17 mouse cellular contexts compared by ENCODE assay signal in the genomic region with DNA sequence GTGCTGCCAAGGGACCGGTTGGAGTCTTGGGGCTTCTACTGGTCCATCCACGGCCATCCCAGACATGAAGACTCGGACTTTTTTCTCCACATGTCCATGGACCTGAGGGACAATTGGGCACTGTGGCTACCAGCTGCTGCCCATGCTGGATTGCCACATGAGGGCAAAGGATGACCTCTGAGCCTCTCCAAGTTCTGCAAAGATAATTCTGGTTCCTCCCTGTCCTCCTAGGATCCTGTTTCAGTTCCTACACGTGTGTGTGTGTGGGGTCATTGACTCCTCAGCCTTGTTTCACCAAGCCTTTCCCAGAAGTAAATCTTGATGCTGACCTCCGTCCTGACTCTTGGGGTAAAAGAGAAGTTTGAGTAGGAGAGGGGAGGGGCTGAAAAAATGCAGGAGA. TPM values are rescaled to one million over a fixed set of nuclear protein-coding genes. Genes with fewer than 3 reads are reported as not detected.
DNase-seq lines count a peak whose midpoint lies in the region; ATAC-seq and TF ChIP-seq lines count a peak whose summit lies in the region.
"Had no signal": no experiment of that assay in that cellular context is flagged by ENCODE, and none has a peak within 500 bp of the region (broad histone marks: within the 10 kb centered on the region; RNA-seq: fewer than 3 reads in every experiment).

No protein-coding gene starts in this region.

- peak; percentile 44 for DNase-seq in kidney, postnatal 0 days (ENCODE audit: low spot score)
- no peak for DNase-seq in kidney, adult 2 months
- DNase-seq in lung, postnatal 0 days (ENCODE audit: low spot score) = peak; percentile 18
- DNase-seq in lung, postnatal 25 days (ENCODE audit: low spot score) = no peak
- DNase-seq in right cerebral cortex, postnatal 4 days = no peak
- DNase-seq: adrenal gland, postnatal 14 days; cerebellum, adult 18-20 months; cerebellum, adult 9-11 months; cerebellum, postnatal 36 days; gastrocnemius, postnatal 10 days; heart, postnatal 36 days had no signal

- no peak for TF ChIP-seq CTCF in kidney, postnatal 0 days (IDR thresholded peaks at IDR 0.05; ENCODE audit: low read depth)
- TF ChIP-seq CTCF in kidney, adult 2 months (conservative IDR thresholded peaks at IDR 0.05; ENCODE audit: insufficient read depth, insufficient read length, low read depth, low read length) = no peak
- TF ChIP-seq CTCF in lung, postnatal 0 days (IDR thresholded peaks at IDR 0.05) = no peak

- no peak overlapping the region for H3K4me3 ChIP-seq in kidney, postnatal 0 days (replicated peaks; ENCODE audit: low read depth, low read length)
- H3K4me3 ChIP-seq in kidney, adult 2 months (ENCODE audit: insufficient read depth, low read depth, low read length) = no peak overlapping the region
- no peak overlapping the region for H3K4me3 ChIP-seq in lung, postnatal 0 days (ENCODE audit: low read depth, low read length)
- H3K4me3 ChIP-seq in midbrain, embryonic 16.5 days (ENCODE audit: low read depth, low read length) = no peak overlapping the region
- H3K4me3 ChIP-seq: embryonic facial prominence, embryonic 13.5 days; forebrain, embryonic 12.5 days; heart, embryonic 13.5 days had no signal

- 53% methylated on average over 5 of the region's 5 CpGs for WGBS in kidney, postnatal 0 days
- WGBS in kidney, adult 2 months = 68% methylated on average over 5 of the region's 5 CpGs
- WGBS in lung, postnatal 0 days = 63% methylated on average over 5 of the region's 5 CpGs
- WGBS in midbrain, embryonic 16.5 days = 82% methylated on average over 5 of the region's 5 CpGs

- TF ChIP-seq EP300 in lung, postnatal 0 days (IDR thresholded peaks at IDR 0.05) = no peak

- no peak for TF ChIP-seq POLR2A in kidney, adult 2 months (IDR thresholded peaks at IDR 0.05; ENCODE audit: low read depth, low read length)

- H3K27ac ChIP-seq in kidney, postnatal 0 days = no peak overlapping the region
- no peak overlapping the region for H3K27ac ChIP-seq in kidney, adult 2 months (ENCODE audit: insufficient read depth, low read depth, low read length)
- H3K27ac ChIP-seq in lung, postnatal 0 days (ENCODE audit: low read length) = no peak overlapping the region
- no peak overlapping the region for H3K27ac ChIP-seq in midbrain, embryonic 16.5 days (ENCODE audit: low read length)
- H3K27ac ChIP-seq: embryonic facial prominence, embryonic 13.5 days; forebrain, embryonic 12.5 days; heart, embryonic 13.5 days had no signal

- no peaks in the 10 kb centered on the region for H3K9me3 ChIP-seq in kidney, postnatal 0 days (replicated peaks; ENCODE audit: low read length)
- no peaks in the 10 kb centered on the region for H3K9me3 ChIP-seq in lung, postnatal 0 days (ENCODE audit: low read length)
- no peaks in the 10 kb centered on the region for H3K9me3 ChIP-seq in midbrain, embryonic 16.5 days (replicated peaks; ENCODE audit: control insufficient read depth, low read length, poor library complexity, severe bottlenecking)
- H3K9me3 ChIP-seq: embryonic facial prominence, embryonic 13.5 days; forebrain, embryonic 12.5 days; heart, embryonic 13.5 days had no signal

- no peak overlapping the region for H3K4me2 ChIP-seq in kidney, postnatal 0 days (ENCODE audit: low read length)
- H3K4me2 ChIP-seq in lung, postnatal 0 days (replicated peaks; ENCODE audit: low read depth, low read length) = no peak overlapping the region
- H3K4me2 ChIP-seq in midbrain, embryonic 16.5 days (ENCODE audit: low read length) = no peak overlapping the region
- H3K4me2 ChIP-seq: embryonic facial prominence, embryonic 13.5 days; forebrain, embryonic 12.5 days; heart, embryonic 13.5 days had no signal

- H3K9ac ChIP-seq in kidney, postnatal 0 days (ENCODE audit: low read depth, low read length) = no peak overlapping the region
- H3K9ac ChIP-seq in lung, postnatal 0 days (replicated peaks; ENCODE audit: low read depth) = no peak overlapping the region
- H3K9ac ChIP-seq in midbrain, embryonic 16.5 days (ENCODE audit: low read depth, low read length) = no peak overlapping the region
- H3K9ac ChIP-seq: embryonic facial prominence, embryonic 13.5 days; forebrain, embryonic 12.5 days; heart, embryonic 13.5 days had no signal

- H3K27me3 ChIP-seq in kidney, postnatal 0 days (ENCODE audit: insufficient read depth, low read length) = no peaks in the 10 kb centered on the region
- no peaks in the 10 kb centered on the region for H3K27me3 ChIP-seq in kidney, adult 2 months (replicated peaks; ENCODE audit: control insufficient read depth, insufficient read depth, low read length)
- no peaks in the 10 kb centered on the region for H3K27me3 ChIP-seq in lung, postnatal 0 days (replicated peaks; ENCODE audit: insufficient read depth, low read length)
- no peaks in the 10 kb centered on the region for H3K27me3 ChIP-seq in midbrain, embryonic 16.5 days (ENCODE audit: control insufficient read depth, insufficient read depth, low read depth, low read length)
- H3K27me3 ChIP-seq: embryonic facial prominence, embryonic 13.5 days; heart, embryonic 13.5 days had no signal

- ATAC-seq in kidney, postnatal 0 days (replicated peaks; ENCODE audit: low FRiP score, low read depth) = no peak
- ATAC-seq in lung, postnatal 0 days = no peak
- ATAC-seq in granulocyte monocyte progenitor cell, adult 5-6 weeks (replicated peaks; ENCODE audit: poor library complexity, severe bottlenecking) = peak; percentile 49
- no peak for ATAC-seq in midbrain, embryonic 16.5 days
- ATAC-seq: forebrain, embryonic 16.5 days had no signal

- H3K4me1 ChIP-seq in kidney, postnatal 0 days (replicated peaks; ENCODE audit: insufficient read depth, low read length) = peaks cover 4% of the 10 kb centered on the region; the same call in 1 of the 2 replicates
- no peaks in the 10 kb centered on the region for H3K4me1 ChIP-seq in kidney, adult 2 months (ENCODE audit: control insufficient read depth, insufficient read depth, low read length)
- no peaks in the 10 kb centered on the region for H3K4me1 ChIP-seq in lung, postnatal 0 days (ENCODE audit: insufficient read depth, low read depth, low read length)
- H3K4me1 ChIP-seq in midbrain, embryonic 16.5 days (ENCODE audit: control insufficient read depth, insufficient read depth, low read length) = peaks cover 9% of the 10 kb centered on the region

- H3K36me3 ChIP-seq in kidney, postnatal 0 days (ENCODE audit: insufficient read depth, low read length) = no peaks in the 10 kb centered on the region
- H3K36me3 ChIP-seq in kidney, adult 2 months (ENCODE audit: control insufficient read depth, insufficient read depth, low read length) = no peaks in the 10 kb centered on the region
- H3K36me3 ChIP-seq in lung, postnatal 0 days (ENCODE audit: insufficient read depth, low read length) = no peaks in the 10 kb centered on the region
- no peaks in the 10 kb centered on the region for H3K36me3 ChIP-seq in midbrain, embryonic 16.5 days (ENCODE audit: control insufficient read depth, insufficient read depth, low read length)
- H3K36me3 ChIP-seq: forebrain, embryonic 12.5 days; heart, embryonic 13.5 days had no signal

RNA-seq across cellular contexts. Expression of a gene that starts 4.8 kb away (rescaled TPM):
- polyA plus RNA-seq in kidney, postnatal 0 days (2015; fragmentation: Nextera tagmentation; extraction: Ambion mirVana) = 14.9 and 16.2 TPM in 2 replicates
- polyA plus RNA-seq in kidney, adult 2 months (2012; rRNA removed) = 27.1 and 45.3 TPM in 2 replicates
- 10.4 and 10.5 TPM in 2 replicates for polyA plus RNA-seq in lung, postnatal 0 days (2015; fragmentation: Nextera tagmentation; extraction: Ambion mirVana)
- 1.1 TPM in 1 of 2 replicates, not detected in the other for total RNA-seq in granulocyte monocyte progenitor cell, adult 5-6 weeks (2014; fragmentation: Nextera tagmentation)
- total RNA-seq in granulocyte monocyte progenitor cell, adult 5-6 weeks (2017) = 0.17 and 4.4 TPM in 2 replicates
- polyA plus RNA-seq in midbrain, embryonic 16.5 days (2015; fragmentation: Nextera tagmentation; extraction: Ambion mirVana) = 188 and 205 TPM in 2 replicates

Comparison
In these comparisons a context has a peak if more than half of its experiments do, and no peak if none do; other contexts are left out.
1. DNase-seq: peak in kidney, postnatal 0 days (single experiment) and lung, postnatal 0 days (single experiment); none in kidney, adult 2 months (single experiment), lung, postnatal 25 days (single experiment) and right cerebral cortex, postnatal 4 days (single experiment).